Mouse (Mus musculus): ENCODE measurements around the gene Riox1. TPM values are rescaled to one million over a fixed set of nuclear protein-coding genes. Genes with fewer than 3 reads are reported as not detected.
A peak's percentile ranks its signal among the peaks of the same experiment; 100 is the strongest.
"Not testable (repeated sequence)": the region's sequence is repeated elsewhere in the genome, so short reads cannot be mapped to it uniquely, and the experiment has no call there.

Riox1 gene
- polyA plus RNA-seq, 1 experiment from 2014 or later, result 9.2 TPM

DNA sequence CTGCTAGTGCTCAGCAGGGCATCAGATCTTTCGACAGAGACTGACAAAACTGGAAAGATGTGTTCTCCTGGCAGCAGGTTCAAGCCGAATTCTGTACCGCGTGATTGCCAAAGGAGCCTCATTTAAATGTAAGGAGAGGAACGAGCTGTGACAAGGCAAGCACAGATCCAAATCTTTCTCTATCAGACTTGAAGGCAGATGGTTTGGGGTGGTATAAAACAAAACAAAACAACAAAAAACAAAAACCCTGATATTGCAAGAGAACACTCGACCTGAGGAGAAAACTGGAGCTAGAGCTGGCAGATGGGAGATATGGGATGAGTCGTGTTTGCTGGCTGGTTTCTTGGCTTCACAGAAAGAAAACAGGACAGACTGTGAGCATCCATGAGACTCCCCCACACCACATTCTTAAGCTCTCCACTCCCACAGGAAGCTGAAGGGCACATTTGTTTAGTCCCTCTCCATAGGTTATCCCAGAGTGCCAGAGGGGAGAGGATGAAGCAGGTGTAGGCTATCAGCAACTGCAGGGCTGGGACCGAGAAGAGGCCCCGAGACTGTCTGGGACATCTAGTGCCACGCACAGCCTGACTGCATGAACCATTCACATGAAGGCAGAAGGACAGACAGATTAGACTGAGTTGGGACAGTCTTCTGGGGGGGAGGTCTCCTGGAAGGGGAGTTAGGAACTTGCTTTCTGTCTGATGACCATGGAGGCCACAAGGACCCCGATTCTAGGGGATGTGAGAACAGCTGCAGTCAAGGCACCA lies 48.1 kb downstream of the Riox1 start:
- H3K9me3 ChIP-seq (ENCODE audit: control insufficient read depth, low read length), result peaks cover 10% of the 10 kb centered on the region
- H3K4me2 ChIP-seq (ENCODE audit: low read length), result no peak overlapping the region
- H3K27me3 ChIP-seq (ENCODE audit: control insufficient read depth, insufficient read depth, low read length), result no peaks in the 10 kb centered on the region
- H3K36me3 ChIP-seq (ENCODE audit: control insufficient read depth, insufficient read depth, low read length), result peaks cover 10% of the 10 kb centered on the region; the same call in 1 of the 2 replicates
- H3K27ac ChIP-seq (replicated peaks in 1 of 2; ENCODE audit: control insufficient read depth in 1 of 2, insufficient read depth in 1 of 2, low read depth in 2 of 2, low read length in 2 of 2), result peak overlapping the region; percentile 4 to 41; a peak in 2 of 4 replicates
- H3K9ac ChIP-seq (ENCODE audit: low read length), result 0 out of 2 replicates have a peak overlapping the region, but pooled peaks have one; percentile 0
- no peak for ATAC-seq (ENCODE audit: insufficient number of reproducible peaks, insufficient read depth, low FRiP score, low read depth)
- H3K4me3 ChIP-seq (ENCODE audit: control insufficient read depth in 1 of 2, insufficient read depth in 1 of 2, low read depth in 1 of 2, low read length in 2 of 2), result no peak overlapping the region
- peaks cover 14 to 22% of the 10 kb centered on the region in 2 experiments for H3K4me1 ChIP-seq (ENCODE audit: control insufficient read depth in 2 of 2, insufficient read depth in 2 of 2, low read length in 2 of 2)
- 45% methylated on average over 11 of the region's 11 CpGs for WGBS

DNA sequence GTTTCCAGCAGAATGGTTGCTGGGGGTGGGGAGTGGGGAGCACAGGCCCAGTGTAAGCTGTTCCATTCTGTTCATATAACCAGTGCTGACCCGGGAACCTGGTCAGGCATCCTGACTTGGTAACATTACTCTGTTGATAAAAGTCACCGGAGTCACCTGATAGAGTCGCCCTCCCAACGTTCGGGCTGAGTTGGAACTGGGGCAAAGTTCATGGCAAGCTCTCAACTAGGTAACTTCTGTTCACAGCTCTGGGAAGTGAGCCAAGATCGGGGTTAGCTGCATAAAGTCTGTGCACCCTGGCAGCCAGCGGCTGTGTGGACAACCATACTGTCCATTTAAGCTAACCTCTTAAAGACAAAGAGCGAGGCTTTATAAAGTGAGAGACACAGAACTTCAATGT lies 48.8 kb downstream of the Riox1 start:
- not testable (repeated sequence) for H3K4me3 ChIP-seq (ENCODE audit: control insufficient read depth in 1 of 2, insufficient read depth in 1 of 2, low read depth in 1 of 2, low read length in 2 of 2)
- H3K4me2 ChIP-seq (ENCODE audit: low read length), result peak overlapping the region; percentile 43; the same call in 1 of the 2 replicates
- WGBS, result 11% methylated on average over 8 of the region's 8 CpGs

DNA sequence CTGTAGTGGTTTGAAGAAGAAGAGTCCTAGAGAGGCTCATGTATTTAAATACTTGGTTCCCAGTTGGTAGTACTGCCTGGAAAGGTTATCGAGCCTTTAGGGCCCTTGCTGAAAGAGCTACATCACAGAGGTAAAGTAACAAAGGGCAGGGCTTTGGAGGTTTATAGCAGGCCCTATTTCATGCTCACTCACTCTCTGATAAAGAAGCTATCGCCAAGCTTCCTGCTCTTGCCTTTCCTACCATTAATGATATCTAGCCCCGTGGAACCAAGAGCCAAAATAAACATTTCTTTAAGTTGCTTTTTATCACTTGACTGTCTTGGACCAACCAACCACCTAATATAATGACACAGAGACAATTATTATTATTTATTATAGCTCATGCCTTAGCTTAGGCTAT lies 50.0 kb downstream of the Riox1 start:
- ATAC-seq (ENCODE audit: insufficient number of reproducible peaks, insufficient read depth, low FRiP score, low read depth), result no peak
- no peaks in the 10 kb centered on the region for H3K36me3 ChIP-seq (ENCODE audit: control insufficient read depth, insufficient read depth, low read length)
- peaks cover 14 to 22% of the 10 kb centered on the region in 2 experiments for H3K4me1 ChIP-seq (ENCODE audit: control insufficient read depth in 2 of 2, insufficient read depth in 2 of 2, low read length in 2 of 2)
- H3K9ac ChIP-seq (ENCODE audit: low read length), result no peak overlapping the region
- H3K9me3 ChIP-seq (ENCODE audit: control insufficient read depth, low read length), result peaks cover 10% of the 10 kb centered on the region
- 63% methylated on average over 3 of the region's 3 CpGs for WGBS
- H3K4me3 ChIP-seq (ENCODE audit: control insufficient read depth in 1 of 2, insufficient read depth in 1 of 2, low read depth in 1 of 2, low read length in 2 of 2), result no peak overlapping the region
- H3K27me3 ChIP-seq (ENCODE audit: control insufficient read depth, insufficient read depth, low read length), result no peaks in the 10 kb centered on the region
- H3K27ac ChIP-seq (replicated peaks in 1 of 2; ENCODE audit: control insufficient read depth in 1 of 2, insufficient read depth in 1 of 2, low read depth in 2 of 2, low read length in 2 of 2), result peak overlapping the region in 1 of 2 experiments; percentile 76; a peak in 1 of 4 replicates
- no peak overlapping the region for H3K4me2 ChIP-seq (ENCODE audit: low read length)

More for the DNA sequence above, 48.8 kb downstream of the Riox1 start:
- H3K9ac ChIP-seq (ENCODE audit: low read length); H3K27me3 ChIP-seq (ENCODE audit: control insufficient read depth, insufficient read depth, low read length); H3K36me3 ChIP-seq (ENCODE audit: control insufficient read depth, insufficient read depth, low read length); H3K9me3 ChIP-seq (ENCODE audit: control insufficient read depth, low read length): not testable (repeated sequence)
- peaks cover 14 to 22% of the 10 kb centered on the region in 2 experiments for H3K4me1 ChIP-seq (ENCODE audit: control insufficient read depth in 2 of 2, insufficient read depth in 2 of 2, low read length in 2 of 2)
- ATAC-seq (ENCODE audit: insufficient number of reproducible peaks, insufficient read depth, low FRiP score, low read depth), result peak; percentile 65
- peak overlapping the region; percentile 66 to 76 for H3K27ac ChIP-seq (replicated peaks in 1 of 2; ENCODE audit: control insufficient read depth in 1 of 2, insufficient read depth in 1 of 2, low read depth in 2 of 2, low read length in 2 of 2)

Other genes with a start within 250 kb of the Riox1 start
- gene Papln, start 187.0 kb upstream of the Riox1 start, polyA plus RNA-seq (2014; fragmentation: Nextera tagmentation; extraction: Ambion mirVana), result 0.20 and 0.22 TPM in 2 replicates
- gene Numb, start 28.7 kb upstream of the Riox1 start, polyA plus RNA-seq (2014; fragmentation: Nextera tagmentation; extraction: Ambion mirVana), result 29.9 and 31.8 TPM in 2 replicates
- gene Heatr4, start 34.2 kb downstream of the Riox1 start, polyA plus RNA-seq (2014; fragmentation: Nextera tagmentation; extraction: Ambion mirVana), result not detected in 2 replicates
- gene Acot2, start 37.3 kb downstream of the Riox1 start, polyA plus RNA-seq (2014; fragmentation: Nextera tagmentation; extraction: Ambion mirVana), result 79.5 and 81.2 TPM in 2 replicates
- gene Acot1, start 58.9 kb downstream of the Riox1 start, polyA plus RNA-seq (2014; fragmentation: Nextera tagmentation; extraction: Ambion mirVana), result 30.0 and 31.9 TPM in 2 replicates
- gene Acot4, start 87.8 kb downstream of the Riox1 start, polyA plus RNA-seq (2014; fragmentation: Nextera tagmentation; extraction: Ambion mirVana), result 0.30 and 0.32 TPM in 2 replicates
- not detected in 2 replicates for gene Gm49366, start 88.3 kb downstream of the Riox1 start, polyA plus RNA-seq (2014; fragmentation: Nextera tagmentation; extraction: Ambion mirVana)
- gene Acot3, start 101.5 kb downstream of the Riox1 start, polyA plus RNA-seq (2014; fragmentation: Nextera tagmentation; extraction: Ambion mirVana), result 0.72 and 1.0 TPM in 2 replicates
- not detected in 2 replicates for gene Acot5, start 118.7 kb downstream of the Riox1 start, polyA plus RNA-seq (2014; fragmentation: Nextera tagmentation; extraction: Ambion mirVana)
- 1.4 TPM in 2 replicates for gene Acot6, start 150.0 kb downstream of the Riox1 start, polyA plus RNA-seq (2014; fragmentation: Nextera tagmentation; extraction: Ambion mirVana)
- gene Dnal1, start 163.8 kb downstream of the Riox1 start, polyA plus RNA-seq (2014; fragmentation: Nextera tagmentation; extraction: Ambion mirVana), result 2.4 and 3.4 TPM in 2 replicates
- 0.43 and 0.68 TPM in 2 replicates for gene Pnma1, start 197.9 kb downstream of the Riox1 start, polyA plus RNA-seq (2014; fragmentation: Nextera tagmentation; extraction: Ambion mirVana)